Mouse (Mus musculus) testis, postnatal 14 days (tissue): ENCODE data around the gene Sbno2.

Experiments used
- DNase-seq: peaks from one replicate; pipeline ENCODE4 v3.0.0; 2021; ENCODE audit warnings: low spot score

Gene Sbno2

GRCm38 (mm10) chr10:80036832-80037231 lies 68.5 kb downstream of the Sbno2 start:
- no peak for DNase-seq

DNA sequence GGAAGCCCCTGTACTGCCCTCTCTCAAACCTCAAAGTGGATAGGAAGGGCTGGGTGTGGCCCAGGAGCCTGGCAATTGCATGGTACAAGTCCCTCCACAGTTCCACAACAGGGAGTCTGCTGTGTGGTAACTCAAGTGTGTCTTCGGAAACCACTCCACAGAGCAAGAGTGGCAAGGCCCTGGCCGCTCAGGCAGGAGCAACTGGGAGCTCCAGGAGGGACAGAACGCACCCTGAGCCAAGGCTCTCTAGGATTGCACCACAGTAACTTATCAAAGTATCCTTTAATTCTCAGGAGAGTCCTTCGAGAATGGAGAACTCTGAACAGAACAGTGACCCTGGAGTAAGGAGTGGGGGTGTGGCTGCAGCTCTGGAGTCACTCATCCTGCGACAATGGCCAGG lies 69.7 kb downstream of the Sbno2 start:
- DNase-seq, result no peak

DNA sequence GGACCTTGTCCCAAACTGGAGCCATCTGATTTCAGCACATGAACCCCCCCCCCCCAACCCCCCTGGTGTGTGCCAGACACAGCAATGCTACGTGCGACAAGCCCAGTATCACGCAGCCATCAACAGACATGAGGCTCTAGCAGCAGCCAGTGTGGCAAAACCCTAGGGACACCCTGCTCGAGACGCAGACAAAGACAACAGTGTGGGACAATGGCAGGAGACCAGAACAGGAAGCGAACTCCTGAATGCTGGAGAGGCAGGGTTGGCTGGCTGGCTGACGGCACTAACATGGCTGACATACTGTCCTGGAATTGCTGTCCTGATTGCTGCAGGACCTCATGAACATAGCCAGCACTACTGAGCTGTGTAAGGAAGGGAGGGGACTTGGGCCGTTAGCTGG lies 70.2 kb downstream of the Sbno2 start:
- DNase-seq, result no peak

DNA sequence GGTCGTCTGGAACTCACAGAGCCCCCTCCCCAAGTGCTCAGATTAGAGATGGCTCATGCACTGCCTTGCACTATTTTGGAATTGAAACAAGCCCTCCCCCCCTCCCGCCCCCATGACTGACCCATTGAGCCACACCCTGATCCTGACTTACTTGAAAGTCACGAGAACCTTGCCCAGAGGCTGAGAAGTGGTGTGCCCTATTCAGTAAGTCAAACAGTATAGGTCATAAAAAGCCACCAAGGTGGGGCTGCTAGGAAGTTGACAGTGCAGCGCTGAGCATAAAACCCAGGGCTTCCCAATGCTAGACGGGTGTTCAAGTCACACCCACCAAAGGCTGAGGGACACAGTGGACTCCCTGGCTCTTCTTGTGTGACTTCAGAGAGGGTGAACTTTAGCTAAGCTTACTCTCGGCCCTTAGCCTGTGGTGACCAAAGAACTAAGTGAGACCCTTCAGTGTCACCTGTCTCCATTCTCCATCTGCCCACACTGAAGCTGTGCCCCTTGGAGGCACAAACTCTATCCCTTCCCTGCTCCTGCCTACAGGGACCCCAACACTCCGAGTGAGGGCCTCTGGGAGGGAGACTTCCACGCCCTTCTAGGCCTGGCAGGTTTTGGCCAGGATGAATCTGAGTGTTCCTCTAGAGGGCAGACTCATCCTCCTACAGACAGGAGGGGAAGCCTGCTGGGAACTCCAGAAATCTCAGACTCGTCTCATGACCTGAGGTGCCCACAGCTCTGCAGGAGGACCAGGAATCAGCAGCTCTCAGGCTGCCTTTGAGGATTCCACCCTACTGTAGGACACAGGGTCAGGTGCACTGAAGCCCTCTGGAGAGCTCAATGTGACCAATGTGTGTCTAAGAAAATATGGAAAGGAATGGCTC lies 71.6 kb downstream of the Sbno2 start:
- DNase-seq, result no peak

DNA sequence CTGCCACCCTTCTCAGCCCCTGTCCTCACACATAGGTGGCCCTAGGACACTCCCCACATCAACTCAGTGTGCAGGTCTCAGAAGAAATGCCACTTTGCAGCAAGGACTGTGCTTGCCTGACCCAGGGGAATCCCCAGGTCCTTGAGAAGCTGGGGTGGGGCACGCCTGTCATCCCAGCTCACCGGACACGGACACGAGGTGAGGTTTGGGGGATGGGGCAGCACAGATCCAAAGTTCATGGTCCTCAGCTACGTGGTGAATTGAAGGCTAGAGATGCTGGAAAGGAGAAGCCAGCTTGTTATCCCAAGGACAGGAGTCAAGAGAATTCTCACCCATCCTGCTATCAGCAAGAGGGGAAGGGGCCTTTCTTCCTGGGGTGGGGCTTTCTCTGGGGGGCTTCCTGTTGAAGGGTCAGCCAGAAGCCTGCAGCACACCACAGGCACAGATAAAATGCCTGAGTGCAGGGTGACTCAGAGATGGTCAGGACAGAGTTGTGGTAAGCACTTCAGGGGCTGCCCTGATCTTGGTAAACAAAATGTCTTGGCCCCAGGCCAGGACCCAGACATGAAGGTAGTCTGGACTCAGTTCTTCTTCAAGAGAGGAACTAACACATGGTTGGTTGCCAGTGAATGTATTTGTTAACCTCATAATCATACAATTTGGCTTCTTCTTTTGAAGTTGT lies 72.4 kb downstream of the Sbno2 start:
- no peak for DNase-seq

DNA sequence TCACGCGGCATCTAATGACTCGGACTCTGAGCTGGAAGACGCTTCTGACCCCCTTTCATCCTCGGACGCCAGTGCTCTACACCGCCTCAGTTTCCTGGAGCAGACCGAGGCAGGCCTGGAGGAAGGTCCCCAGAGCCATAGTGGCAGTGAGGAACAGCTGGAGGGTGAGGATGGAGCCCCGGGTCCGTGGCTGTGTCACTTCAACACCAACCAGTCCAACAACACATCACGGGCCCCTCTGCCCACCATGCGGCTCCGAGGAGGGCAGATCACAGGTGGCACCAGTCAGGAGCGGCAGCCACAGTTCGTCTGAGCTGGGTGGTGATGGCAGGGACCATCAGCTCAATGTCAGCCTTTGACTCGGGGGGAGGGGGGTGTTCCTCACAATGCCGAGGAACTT lies 74.6 kb downstream of the Sbno2 start:
- DNase-seq, result no peak

DNA sequence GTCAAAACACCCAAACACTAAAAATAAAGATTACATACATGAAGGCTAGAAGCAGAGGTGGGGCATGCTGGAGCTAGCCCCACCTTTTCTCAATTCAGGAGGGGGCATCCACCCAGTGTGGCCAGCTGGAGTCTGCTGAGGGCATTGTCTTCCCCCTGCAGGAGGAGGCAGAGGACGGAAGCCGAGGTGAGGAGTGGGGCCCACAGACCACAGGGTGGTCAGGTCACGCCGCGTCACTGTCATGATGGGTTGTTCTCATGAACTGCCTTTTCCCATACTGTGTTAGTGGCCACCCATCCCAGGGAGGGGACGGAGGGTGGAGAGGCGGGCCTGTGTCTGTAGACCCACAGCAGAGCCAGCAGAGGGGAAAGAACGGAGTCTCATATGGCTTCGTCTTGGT lies 75.2 kb downstream of the Sbno2 start:
- DNase-seq, result no peak

- no peak for DNase-seq
Measured at GRCm38 (mm10) chr10:80028521-80028846, 76.9 kb downstream of the Sbno2 start.

GRCm38 (mm10) chr10:80027681-80028520 lies 77.5 kb downstream of the Sbno2 start:
- DNase-seq, result no peak

- DNase-seq, result no peak
Measured at GRCm38 (mm10) chr10:80025889-80026288, 79.5 kb downstream of the Sbno2 start.

DNA sequence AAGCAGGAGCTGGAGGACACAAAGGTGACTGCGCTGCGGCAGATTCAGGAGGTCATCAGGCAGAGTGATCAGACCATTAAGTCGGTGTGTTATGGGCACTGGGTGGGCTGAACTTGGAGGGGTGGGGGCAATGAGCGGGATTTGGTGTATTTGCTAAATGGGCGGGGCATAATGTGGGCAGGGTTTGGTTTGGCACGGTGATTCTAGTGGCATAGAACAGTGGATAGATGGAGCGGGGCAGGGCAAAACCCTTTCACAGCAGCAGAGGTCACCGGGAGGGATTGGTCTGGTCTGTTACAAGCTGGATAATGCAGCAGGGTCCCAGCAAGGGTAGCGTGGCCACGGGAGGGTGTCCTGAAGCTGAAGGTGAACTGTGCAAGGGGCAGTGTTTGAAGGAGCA lies 79.9 kb downstream of the Sbno2 start:
- no peak for DNase-seq

GRCm38 (mm10) chr10:80025044-80025347 lies 80.4 kb downstream of the Sbno2 start:
- no peak for DNase-seq

DNA sequence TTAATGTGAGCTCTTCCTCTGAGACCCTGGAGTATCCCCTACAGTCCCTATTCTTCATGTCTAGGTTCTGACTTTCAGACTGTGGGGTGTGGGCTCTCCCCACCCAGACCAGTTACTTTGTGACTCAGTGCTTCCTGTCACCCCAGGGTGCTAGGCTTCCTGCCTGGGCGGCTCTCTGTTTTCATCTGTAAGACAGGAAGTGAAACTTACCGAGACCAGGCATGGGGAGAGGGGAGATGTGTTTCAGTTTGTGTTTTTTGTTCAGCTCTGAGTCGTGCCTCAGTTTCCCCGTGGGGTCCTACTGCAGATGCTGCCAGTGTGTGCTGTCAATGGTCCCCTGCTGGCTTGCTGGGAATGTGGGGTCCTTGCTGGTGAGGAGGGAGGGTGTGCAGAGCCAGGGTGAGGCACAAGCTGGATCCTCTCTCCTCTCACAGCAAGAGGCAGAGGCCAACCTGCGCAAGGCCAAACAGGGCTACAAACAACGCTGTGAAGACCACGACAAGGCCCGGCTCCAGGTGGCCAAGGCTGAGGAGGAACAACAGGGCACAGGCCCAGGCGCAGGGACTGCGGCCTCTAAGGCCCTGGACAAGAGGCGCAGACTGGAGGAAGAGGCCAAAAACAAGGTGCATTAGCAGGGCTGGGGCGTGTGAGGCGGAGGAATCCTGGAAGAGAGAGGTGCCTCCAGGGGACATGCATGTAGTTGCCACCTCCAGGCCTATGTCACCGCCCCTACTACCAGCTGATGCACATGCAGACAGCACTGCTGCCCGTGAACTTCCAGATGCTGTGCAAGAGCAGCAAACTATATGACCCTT lies 80.9 kb downstream of the Sbno2 start:
- DNase-seq, result no peak

GRCm38 (mm10) chr10:80023758-80024157 lies 81.6 kb downstream of the Sbno2 start:
- DNase-seq, result no peak

DNA sequence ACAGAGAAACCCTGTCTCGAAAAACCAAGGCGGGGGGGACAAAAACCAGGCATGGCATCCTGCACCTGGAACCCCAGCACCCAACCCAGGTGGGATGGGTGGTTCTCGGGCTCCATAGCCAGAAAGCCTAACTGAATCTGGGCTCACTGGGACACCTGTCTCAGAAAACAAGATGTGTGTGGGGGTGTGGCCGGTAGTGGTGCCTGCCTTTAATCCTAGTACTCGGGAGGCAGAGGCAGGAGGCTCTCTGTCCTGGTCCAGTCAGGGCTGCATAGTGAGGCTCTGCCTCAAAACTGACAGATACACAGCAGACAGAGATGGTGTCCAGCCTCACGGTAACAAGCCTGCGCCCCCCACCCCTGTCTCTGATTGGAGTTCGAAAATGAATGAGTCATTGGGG lies 82.6 kb downstream of the Sbno2 start:
- no peak for DNase-seq

DNA sequence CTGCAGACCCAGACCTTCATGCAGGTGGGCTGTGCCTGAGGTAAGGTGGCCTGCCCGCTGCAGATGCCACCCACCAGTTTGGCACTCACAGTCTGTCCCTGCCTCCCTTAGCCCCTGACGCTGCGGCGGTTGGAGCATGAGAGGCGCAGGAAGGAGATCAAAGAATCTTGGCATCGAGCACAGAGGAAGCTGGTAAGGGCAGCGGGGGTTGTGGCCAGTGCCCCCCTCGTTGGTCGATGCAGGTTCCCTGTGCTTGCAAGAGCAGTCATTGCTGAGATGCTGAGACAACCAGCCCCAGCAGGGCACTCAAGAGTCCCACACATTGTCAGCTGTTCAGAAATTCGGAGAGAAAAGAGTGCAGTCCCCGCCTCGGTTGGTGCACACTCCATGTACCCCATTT lies 83.2 kb downstream of the Sbno2 start:
- DNase-seq, result no peak

- DNase-seq, result no peak
Measured at GRCm38 (mm10) chr10:80021320-80021641, 84.1 kb downstream of the Sbno2 start.

DNA sequence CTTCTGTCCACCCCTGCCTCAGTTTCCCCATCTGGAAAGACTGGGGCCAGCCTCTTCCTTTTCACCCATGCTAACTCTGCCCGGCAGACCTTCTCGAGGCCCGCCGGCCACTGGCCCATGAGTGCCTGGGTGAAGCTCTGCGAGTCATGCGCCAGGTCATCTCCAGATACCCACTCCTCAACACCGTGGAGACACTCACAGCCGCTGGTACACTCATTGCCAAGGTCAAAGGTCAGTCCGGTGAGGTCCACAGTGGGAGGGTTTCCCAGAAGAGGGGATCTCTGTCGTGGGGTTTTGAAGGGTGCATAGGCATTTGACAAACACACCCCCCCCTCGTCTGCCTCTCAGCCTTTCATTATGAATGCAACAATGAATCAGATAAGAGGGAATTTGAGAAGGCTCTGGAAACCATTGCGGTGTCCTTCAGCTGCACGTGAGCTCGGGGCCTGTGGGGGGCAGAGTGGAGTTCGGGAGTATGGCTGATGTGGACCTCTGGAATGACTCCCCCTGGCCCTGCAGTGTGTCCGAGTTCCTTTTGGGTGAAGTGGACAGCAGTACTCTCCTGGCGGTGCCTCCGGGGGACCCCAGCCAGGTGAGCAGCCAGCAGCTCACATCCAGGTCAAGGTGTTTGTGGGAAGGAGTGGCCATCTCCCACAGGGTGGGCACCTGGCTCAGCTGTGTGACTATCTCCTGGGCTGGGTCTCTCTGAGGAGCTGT lies 84.6 kb downstream of the Sbno2 start:
- DNase-seq, result no peak

GRCm38 (mm10) chr10:80020191-80020590 lies 85.2 kb downstream of the Sbno2 start:
- DNase-seq, result no peak

GRCm38 (mm10) chr10:80019471-80020131 lies 85.8 kb downstream of the Sbno2 start:
- no peak for DNase-seq

DNA sequence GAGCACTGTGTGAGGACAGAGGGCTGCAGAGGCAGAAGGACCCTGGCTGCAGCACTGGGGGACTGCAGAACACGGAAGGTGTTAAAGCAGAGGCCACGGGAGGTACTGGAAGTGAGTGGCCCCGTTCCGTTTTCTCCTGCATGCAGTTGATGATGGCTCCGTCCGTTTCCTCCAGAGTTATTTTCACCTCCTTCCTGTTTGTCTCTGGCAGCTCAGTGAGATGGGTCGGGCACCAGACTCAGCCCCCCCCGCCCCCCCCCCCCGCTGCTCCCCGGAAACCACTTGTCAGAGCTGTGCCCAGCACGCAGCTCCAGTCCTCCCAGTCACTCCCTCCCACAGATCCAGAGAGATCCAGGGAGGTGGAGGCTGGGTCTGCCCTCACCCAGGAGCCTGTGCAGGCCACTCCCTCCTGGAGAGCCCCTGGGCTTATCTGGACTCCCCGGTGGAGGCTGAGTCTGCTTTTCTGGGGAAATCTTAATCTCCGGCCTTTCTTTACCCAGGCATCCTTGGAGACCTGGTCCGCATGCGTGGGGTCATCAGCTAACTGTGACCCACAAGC lies 86.6 kb downstream of the Sbno2 start:
- no peak for DNase-seq
